Mouse (Mus musculus) lung, postnatal 0 days (tissue): ENCODE data around the gene Rnf186.
A peak's percentile ranks its signal among the peaks of the same experiment; 100 is the strongest.

Experiments used
- CTCF ChIP-seq: IDR thresholded peaks from 2 replicates; pipeline ENCODE4 v1.5.1; 2016; ENCODE audit warnings: antibody characterized with exemption, mild to moderate bottlenecking
- EP300 ChIP-seq: IDR thresholded peaks from 2 replicates; pipeline ENCODE4 v1.6.1; 2016; ENCODE audit warnings: antibody characterized with exemption, mild to moderate bottlenecking, control low read depth

DNA sequence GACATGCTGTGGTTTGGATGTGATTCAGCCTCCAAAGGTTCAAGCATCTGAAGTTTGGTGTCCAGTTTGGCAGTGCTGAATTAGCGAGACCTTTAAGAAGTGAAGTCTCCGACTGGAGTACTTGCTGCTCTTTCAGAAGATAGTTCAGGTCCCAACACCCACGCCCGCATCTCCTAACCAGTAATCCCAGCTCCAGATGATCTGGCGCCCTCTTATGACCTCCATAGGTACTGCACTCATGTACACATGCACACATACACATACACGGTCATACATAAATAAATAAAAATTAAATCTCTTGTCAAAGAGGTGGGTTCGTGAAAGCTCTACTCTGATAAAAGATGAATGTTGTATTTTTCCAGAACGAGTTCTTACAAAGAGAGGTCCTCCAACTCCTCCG, 49.6 kb upstream of the Rnf186 start:
- peak; percentile 28 for TF ChIP-seq CTCF
- no peak for TF ChIP-seq EP300
